Mouse (Mus musculus): ENCODE measurements at regions not wholly inside any gene's neighbourhood (a gene's known extent, or its start where the extent isn't known, plus 50 kb on each side); places are given as distances from the start of the nearest gene placed in this dataset.

GRCm38 (mm10) chr13:103602302-103602701 lies 172.1 kb downstream of the Srek1 start:
- no peak for TF ChIP-seq POLR2A (IDR thresholded peaks at IDR 0.05; ENCODE audit: borderline replicate concordance, insufficient read depth, low read length)
- TF ChIP-seq CTCF (IDR thresholded peaks at IDR 0.05; ENCODE audit: borderline replicate concordance, insufficient read depth, low read depth, low read length) = no peak

Measured in cerebellum, adult 2 months (tissue).